Mouse (Mus musculus) left cerebral cortex, adult 18-20 months (tissue): ENCODE measurements around the gene Asb6. TPM values are rescaled to one million over a fixed set of nuclear protein-coding genes. Genes with fewer than 3 reads are reported as not detected.

Source experiments
- DNase-seq, 2 experiments: peaks; one replicate each; pipeline ENCODE4 v3.0.0; 2021 to 2022; ENCODE audit warnings: low spot score in 2 of 2, mixed read lengths in 1 of 2
- long read RNA-seq, 2 experiments: library from polyadenylated mRNA; stranded (forward); transcript quantifications; one replicate each; pipeline ENCODE4 v2.0.0; 2021
- total RNA-seq, 2 experiments: library from RNA; stranded (reverse); gene quantifications; 2 replicates each; pipeline ENCODE4 v1.2.3; 2021

The Asb6 gene
- total RNA-seq: 10 to 100 TPM; 41.0 to 43.1 TPM
- long read RNA-seq, experiment 1, full-length matches to known transcripts: 66 of 75 reads
- long read RNA-seq, experiment 1, partial matches to known transcripts: 3 of 75 reads
- long read RNA-seq, experiment 1, other reads (novel, unspliced or antisense): 6 of 75 reads
- long read RNA-seq, experiment 2, full-length matches to known transcripts: 50 of 60 reads
- long read RNA-seq, experiment 2, partial matches to known transcripts: 5 of 60 reads
- long read RNA-seq, experiment 2, other reads (novel, unspliced or antisense): 5 of 60 reads

- no peak for DNase-seq
These were observed at the start of gene Asb6 for GRCm38 (mm10) chr2:30830283-30830795. TSS of gene Asb6 (minus strand) at chr2:30830333.

GRCm38 (mm10) chr2:30879481-30879880 lies 49.3 kb upstream of the Asb6 start:
- DNase-seq: no peak

- DNase-seq: no peak
These were observed 45.7 kb upstream of the Asb6 start for GRCm38 (mm10) chr2:30875621-30876432.

- DNase-seq: no peak
These were observed 45.0 kb upstream of the Asb6 start for GRCm38 (mm10) chr2:30875096-30875495.

- DNase-seq: no peak
These were observed 44.3 kb upstream of the Asb6 start for GRCm38 (mm10) chr2:30874445-30874844.

- no peak for DNase-seq
These were observed 42.5 kb upstream of the Asb6 start for GRCm38 (mm10) chr2:30872669-30873068.

- DNase-seq: peak in 1 of 2 experiments; percentile 18
These were observed 40.7 kb upstream of the Asb6 start for GRCm38 (mm10) chr2:30870863-30871262.

GRCm38 (mm10) chr2:30865426-30865825 lies 35.3 kb upstream of the Asb6 start:
- DNase-seq: no peak

- no peak for DNase-seq
These were observed 34.8 kb upstream of the Asb6 start for GRCm38 (mm10) chr2:30864968-30865381.

GRCm38 (mm10) chr2:30863574-30863973 lies 33.4 kb upstream of the Asb6 start:
- no peak for DNase-seq

GRCm38 (mm10) chr2:30862081-30862480 lies 31.9 kb upstream of the Asb6 start:
- no peak for DNase-seq

GRCm38 (mm10) chr2:30859782-30860181 lies 29.6 kb upstream of the Asb6 start:
- no peak for DNase-seq

GRCm38 (mm10) chr2:30857076-30857475 lies 26.9 kb upstream of the Asb6 start:
- no peak for DNase-seq

GRCm38 (mm10) chr2:30852771-30853313 lies 22.7 kb upstream of the Asb6 start:
- DNase-seq: no peak

GRCm38 (mm10) chr2:30850581-30850980 lies 20.4 kb upstream of the Asb6 start:
- DNase-seq: no peak

GRCm38 (mm10) chr2:30848184-30848583 lies 18.1 kb upstream of the Asb6 start:
- DNase-seq: no peak

- DNase-seq: no peak
These were observed 16.6 kb upstream of the Asb6 start for GRCm38 (mm10) chr2:30846723-30847122.

- no peak for DNase-seq
These were observed 16.1 kb upstream of the Asb6 start for GRCm38 (mm10) chr2:30846236-30846635.

- DNase-seq: no peak
These were observed 15.3 kb upstream of the Asb6 start for GRCm38 (mm10) chr2:30845152-30846070.

- DNase-seq: no peak
These were observed 12.5 kb upstream of the Asb6 start for GRCm38 (mm10) chr2:30842615-30843014.
